Mouse (Mus musculus) small intestine, adult 2 months (tissue): ENCODE data around the gene Ccdc154. TPM values are rescaled to one million over a fixed set of nuclear protein-coding genes. Genes with fewer than 3 reads are reported as not detected.

Experiments
- H3K27ac ChIP-seq: fragments of 200-500 bp; 2 replicates; pipeline ENCODE4 v1.5.1; 2012; ENCODE audit warnings: low read depth, low read length, control low read depth, inconsistent platforms; ENCODE audit not compliant: insufficient read depth
- H3K27me3 ChIP-seq: fragments of 200-500 bp; 2 replicates; pipeline ENCODE4 v1.6.1; 2012; ENCODE audit warnings: mild to moderate bottlenecking, moderate library complexity, low read length, inconsistent platforms; ENCODE audit not compliant: control insufficient read depth, insufficient read depth
- H3K36me3 ChIP-seq: fragments of 200-500 bp; 2 replicates; pipeline ENCODE4 v1.6.1; 2012; ENCODE audit warnings: mild to moderate bottlenecking, low read length, control low read depth, inconsistent platforms; ENCODE audit not compliant: control insufficient read depth, insufficient read depth
- H3K4me1 ChIP-seq: fragments of 200-500 bp; 2 replicates; pipeline ENCODE4 v1.6.1; 2012; ENCODE audit warnings: low read length, inconsistent platforms, mixed read lengths; ENCODE audit not compliant: control insufficient read depth, insufficient read depth, insufficient read length
- H3K4me3 ChIP-seq: fragments of 200-500 bp; 2 replicates; pipeline ENCODE4 v1.5.1; 2012; ENCODE audit warnings: low read depth, mild to moderate bottlenecking, control low read depth, inconsistent platforms, low read length, moderate library complexity
- CTCF ChIP-seq: fragments of 200-500 bp; IDR thresholded peaks from 2 replicates; pipeline ENCODE4 v1.5.1; 2012; ENCODE audit warnings: low read depth, mild to moderate bottlenecking, control low read depth, inconsistent platforms, low read length, moderate library complexity, mixed read lengths; ENCODE audit not compliant: insufficient replicate concordance, insufficient read length; ENCODE audit errors: extremely low read depth
- POLR2A ChIP-seq: fragments of 200-500 bp; IDR thresholded peaks from 2 replicates; pipeline ENCODE4 v1.6.1; 2012; ENCODE audit warnings: low read depth, mild to moderate bottlenecking, control low read depth, inconsistent platforms, low read length, moderate library complexity
- WGBS: fragments of 180-500 bp; shearing (Covaris S2); methylation state at CpG from one replicate; pipeline ENCODE4 v1.1.7; 2018; 5-methylcytosine and 5-hydroxymethylcytosine counted together
- polyA plus RNA-seq: library from polyadenylated mRNA; depleted of rRNA; stranded (reverse); fragments of >200 nt; gene quantifications from 2 replicates; pipeline ENCODE4 v1.2.3, GENCODE M21; 2012

Ccdc154 gene
- polyA plus RNA-seq, 1 experiment = not detected

GRCm38 (mm10) chr17:25163387-25163786 lies 1.1 kb downstream of the Ccdc154 start:
- peaks cover 5% of the 10 kb centered on the region for H3K4me1 ChIP-seq
- H3K27ac ChIP-seq = no peak overlapping the region
- H3K27me3 ChIP-seq = no peaks in the 10 kb centered on the region
- TF ChIP-seq POLR2A (no peak), CTCF (no peak)
- H3K4me3 ChIP-seq = no peak overlapping the region
- WGBS = 60% methylated on average over 7 of the region's 7 CpGs
- H3K36me3 ChIP-seq = peaks cover 12% of the 10 kb centered on the region

- no peaks in the 10 kb centered on the region for H3K27me3 ChIP-seq
- H3K36me3 ChIP-seq = peaks cover 5% of the 10 kb centered on the region
- peaks cover 5% of the 10 kb centered on the region for H3K4me1 ChIP-seq
- TF ChIP-seq CTCF (no peak), POLR2A (no peak)
- no peak overlapping the region for H3K4me3 ChIP-seq
- WGBS = 88% methylated on average over 3 of the region's 3 CpGs
- H3K27ac ChIP-seq = no peak overlapping the region
Measured at GRCm38 (mm10) chr17:25164770-25165169, 2.5 kb downstream of the Ccdc154 start.

DNA sequence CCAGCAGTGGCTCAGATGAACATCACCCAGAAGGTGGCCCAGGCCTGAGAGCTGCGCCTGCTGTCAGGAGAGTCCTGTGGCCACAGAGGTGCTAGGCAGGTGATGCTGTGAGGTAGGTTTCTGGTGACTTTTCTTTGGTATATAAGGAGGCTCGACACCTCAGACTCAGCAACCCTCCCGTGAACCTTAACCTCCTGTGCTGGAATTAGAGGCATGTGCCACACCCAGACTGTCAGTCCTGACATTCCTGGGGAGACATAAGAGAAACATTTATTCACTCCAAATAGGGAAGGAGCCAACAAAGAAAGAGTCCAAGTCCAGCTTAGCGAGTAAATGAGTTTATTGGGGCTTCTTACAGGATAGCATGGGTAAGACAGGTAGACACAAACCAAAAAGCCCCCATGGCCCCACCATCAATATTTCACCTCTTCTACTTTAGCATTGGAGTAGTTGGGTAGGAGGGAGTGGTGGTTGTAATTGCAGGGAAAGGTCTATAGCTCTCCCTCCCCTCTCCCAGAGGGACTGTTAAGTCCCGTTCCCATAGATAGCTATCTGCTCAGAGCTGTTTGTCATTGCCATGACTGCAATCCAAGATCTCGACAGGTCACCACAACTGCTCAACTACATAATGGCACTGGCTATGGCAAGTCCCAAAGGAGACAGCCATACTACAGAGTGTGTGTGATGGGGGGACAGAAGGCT lies 3.9 kb downstream of the Ccdc154 start:
- peaks cover 5% of the 10 kb centered on the region for H3K4me1 ChIP-seq
- no peak for TF ChIP-seq CTCF
- TF ChIP-seq POLR2A = no peak
- WGBS = 17% methylated on average over 6 of the region's 6 CpGs
- H3K27me3 ChIP-seq = no peaks in the 10 kb centered on the region
- H3K4me3 ChIP-seq = no peak overlapping the region
- H3K27ac ChIP-seq = no peak overlapping the region
- 0 out of 2 replicates have a peak, but pooled peaks cover 3% of the 10 kb centered on the region for H3K36me3 ChIP-seq

GRCm38 (mm10) chr17:25169706-25170105 lies 7.4 kb downstream of the Ccdc154 start:
- Histone ChIP-seq H3K4me1 (peaks cover 5% of the 10 kb centered on the region), H3K36me3 (no peaks in the 10 kb centered on the region), H3K4me3 (no peak overlapping the region), H3K27ac (no peak overlapping the region), H3K27me3 (no peaks in the 10 kb centered on the region)
- TF ChIP-seq POLR2A = no peak
- TF ChIP-seq CTCF = no peak
- 93% methylated on average over 2 of the region's 2 CpGs for WGBS

- H3K4me1 ChIP-seq = no peaks in the 10 kb centered on the region
- no peaks in the 10 kb centered on the region for H3K27me3 ChIP-seq
- H3K27ac ChIP-seq = no peak overlapping the region
- no peak for TF ChIP-seq CTCF
- no peak for TF ChIP-seq POLR2A
- 96% methylated on average over 3 of the region's 3 CpGs for WGBS
- no peak overlapping the region for H3K4me3 ChIP-seq
- no peaks in the 10 kb centered on the region for H3K36me3 ChIP-seq
Measured at GRCm38 (mm10) chr17:25172558-25172957, 10.3 kb downstream of the Ccdc154 start.

DNA sequence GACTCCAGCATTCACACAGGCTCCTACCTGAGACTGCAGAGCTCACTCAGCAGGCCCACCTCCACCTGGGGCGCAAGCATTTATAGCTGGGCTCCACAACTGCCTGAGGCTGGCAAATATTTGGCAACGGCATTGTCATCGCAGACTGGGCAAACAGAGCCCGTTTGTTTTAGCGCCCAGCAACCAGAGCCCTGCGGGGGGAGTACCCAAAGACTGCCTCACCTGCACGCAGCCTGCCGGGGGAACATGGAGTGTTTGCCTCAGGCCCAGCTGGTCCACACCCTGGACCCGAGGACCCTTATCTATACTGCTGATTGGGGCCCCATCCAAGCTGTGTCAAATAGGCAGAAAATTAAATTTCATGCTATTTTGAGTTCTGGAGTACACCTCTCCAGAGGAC lies 13.2 kb downstream of the Ccdc154 start, which contains the start of gene Gm38655:
Gm38655 (minus strand) TSS at position 61 of the 400 bp plus-strand sequence.
- H3K36me3 ChIP-seq = no peaks in the 10 kb centered on the region
- H3K27me3 ChIP-seq = no peaks in the 10 kb centered on the region
- TF ChIP-seq CTCF = no peak
- no peak for TF ChIP-seq POLR2A
- H3K4me3 ChIP-seq = no peak within 1 kb of the TSS
- no peak within 1 kb of the TSS for H3K27ac ChIP-seq
- WGBS = 28% methylated on average over 9 of the region's 9 CpGs
- no peaks in the 10 kb centered on the region for H3K4me1 ChIP-seq

GRCm38 (mm10) chr17:25183232-25183631 lies 21.0 kb downstream of the Ccdc154 start:
- H3K27me3 ChIP-seq = no peaks in the 10 kb centered on the region

More at GRCm38 (mm10) chr17:25183232-25183631, 21.0 kb downstream of the Ccdc154 start:
- no peak for TF ChIP-seq POLR2A
- TF ChIP-seq CTCF = no peak
- Histone ChIP-seq H3K4me1 (peaks cover 7% of the 10 kb centered on the region; the same call in 1 of the 2 replicates), H3K27ac (no peak overlapping the region), H3K36me3 (no peaks in the 10 kb centered on the region), H3K4me3 (no peak overlapping the region)
